Mouse (Mus musculus) cerebellum, adult 8-10 months (tissue): ENCODE data around the gene Tfe3.

Experiments
- DNase-seq: peaks from one replicate; pipeline ENCODE4 v3.0.0; 2022

The Tfe3 gene

GRCm38 (mm10) chrX:7821865-7822779 lies 59.8 kb downstream of the Tfe3 start, which contains the start of gene Kcnd1:
Gene Kcnd1, plus strand, starts transcription at chrX:7822289.
- peak; percentile 15 for DNase-seq
